8 mouse cellular contexts compared by ENCODE assay signal in the genomic region with DNA sequence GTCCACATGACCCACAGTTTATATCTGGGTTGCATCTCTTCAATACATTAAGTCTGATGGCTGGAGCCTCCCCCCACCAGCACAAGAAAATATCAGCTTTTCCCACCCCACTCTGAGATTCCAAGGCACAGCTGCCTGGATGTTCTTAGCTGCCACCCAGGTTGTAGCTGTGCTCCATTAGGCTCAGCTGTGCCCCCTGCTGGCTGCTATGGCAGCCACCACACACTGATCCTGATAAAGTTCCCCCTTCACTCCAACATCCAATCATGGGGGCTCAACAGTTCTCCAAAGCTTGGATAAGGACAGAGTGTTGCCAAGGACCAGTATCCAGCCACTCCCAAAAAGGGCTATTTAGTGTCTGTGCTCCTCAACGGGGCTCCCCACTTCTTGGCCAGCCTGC. TPM values are rescaled to one million over a fixed set of nuclear protein-coding genes. Genes with fewer than 3 reads are reported as not detected.
A peak's percentile ranks its signal among the peaks of the same experiment; 100 is the strongest.
DNase-seq lines count a peak whose midpoint lies in the region; ATAC-seq and TF ChIP-seq lines count a peak whose summit lies in the region.

No protein-coding gene starts in this region.

- H3K4me1 ChIP-seq in thymus, adult 2 months (replicated peaks; ENCODE audit: control insufficient read depth, insufficient read depth, low read length), result no peaks in the 10 kb centered on the region
- no peaks in the 10 kb centered on the region for H3K4me1 ChIP-seq in stomach, embryonic 14.5 days (ENCODE audit: control insufficient read depth, insufficient read depth, low read length)

- H3K27me3 ChIP-seq in thymus, adult 2 months (ENCODE audit: control insufficient read depth, insufficient read depth, low read length), result no peaks in the 10 kb centered on the region
- H3K27me3 ChIP-seq in stomach, embryonic 14.5 days (ENCODE audit: control insufficient read depth, insufficient read depth, low read length), result no peaks in the 10 kb centered on the region

- DNase-seq in heart, postnatal 36 days, result peak; percentile 10 to 26
- no peak for DNase-seq in heart, adult 9 months (ENCODE audit: low spot score in 2 of 2)
- peak; percentile 13 for DNase-seq in thymus, adult 2 months
- DNase-seq in thymus, adult 18-20 months, result no peak
- DNase-seq in c-Kit-positive CD71-positive TER-119-positive erythroid progenitor cells, embryonic 14.5 days (ENCODE audit: low spot score), result peak; percentile 7
- DNase-seq in kidney, postnatal 25 days, result peak; percentile 62 to 71
- DNase-seq in layer of hippocampus, adult 8-10 months (ENCODE audit: low spot score in 2 of 2), result no peak

- no peaks in the 10 kb centered on the region for H3K36me3 ChIP-seq in thymus, adult 2 months (ENCODE audit: control insufficient read depth, insufficient read depth, low read length)
- H3K36me3 ChIP-seq in stomach, embryonic 14.5 days (ENCODE audit: control insufficient read depth, insufficient read depth, low read length), result no peaks in the 10 kb centered on the region

- ATAC-seq in stomach, embryonic 14.5 days (ENCODE audit: insufficient number of reproducible peaks, insufficient read depth, low FRiP score, low read depth), result peak; percentile 28; the same call in 1 of the 2 replicates

- no peak overlapping the region for H3K9ac ChIP-seq in stomach, embryonic 14.5 days (replicated peaks; ENCODE audit: low read depth, low read length)

- no peak for TF ChIP-seq POLR2A in thymus, adult 2 months (IDR thresholded peaks at IDR 0.05; ENCODE audit: control insufficient read depth, extremely low read depth, insufficient read depth, low read length, poor library complexity)

- intact Hi-C loops in heart, postnatal 36 days (cut with DNase I), result loop anchor here (2.0 kb wide), 1 partner anchor 106 kb away; no protein-coding TSS in a partner anchor

- H3K9me3 ChIP-seq in stomach, embryonic 14.5 days (ENCODE audit: control insufficient read depth, low read depth, low read length), result no peaks in the 10 kb centered on the region

- no peak overlapping the region for H3K4me2 ChIP-seq in stomach, embryonic 14.5 days (replicated peaks; ENCODE audit: low read depth, low read length)

- 75% methylated on average over 1 of the region's 1 CpGs for WGBS in thymus, adult 2 months
- 63% methylated on average over 1 of the region's 1 CpGs for WGBS in stomach, embryonic 14.5 days

- TF ChIP-seq CTCF in thymus, adult 2 months (IDR thresholded peaks at IDR 0.05; ENCODE audit: borderline replicate concordance, control insufficient read depth, extremely low read depth, insufficient read depth, low read length, poor library complexity), result peak; percentile 67; the same call in 1 of the 2 replicates

- H3K27ac ChIP-seq in thymus, adult 2 months (ENCODE audit: control insufficient read depth, insufficient read depth, low read length), result no peak overlapping the region
- H3K27ac ChIP-seq in stomach, embryonic 14.5 days (ENCODE audit: low read length), result no peak overlapping the region

- no peak overlapping the region for H3K4me3 ChIP-seq in thymus, adult 2 months (ENCODE audit: control insufficient read depth, insufficient read depth, low read length)
- H3K4me3 ChIP-seq in stomach, embryonic 14.5 days (ENCODE audit: low read depth, low read length), result no peak overlapping the region

RNA-seq across cellular contexts. Expression of a gene that starts 48.3 kb away (rescaled TPM):
- 1 to 10 TPM in 1 of 2 experiments, under 1 TPM in 1; 0.95 to 1.3 TPM for total RNA-seq in heart, postnatal 36 days (2021)
- 0.41 and 0.51 TPM in 2 replicates for polyA plus RNA-seq in thymus, adult 2 months (2012; rRNA removed)
- 0.21 and 0.27 TPM in 2 replicates for polyA plus RNA-seq in stomach, embryonic 14.5 days (2014; fragmentation: Nextera tagmentation; extraction: Ambion mirVana)
- 100 to 1,000 TPM; 120 to 146 (median 132) TPM for total RNA-seq in layer of hippocampus, adult 8-10 months (2022)

Comparison
In these comparisons a context has a peak if more than half of its experiments do, and no peak if none do; other contexts are left out.
1. DNase-seq: peak in heart, postnatal 36 days (2 of 2), thymus, adult 2 months (single experiment), c-Kit-positive CD71-positive TER-119-positive erythroid progenitor cells, embryonic 14.5 days (single experiment) and kidney, postnatal 25 days (2 of 2); none in heart, adult 9 months (0 of 2), thymus, adult 18-20 months (0 of 2) and layer of hippocampus, adult 8-10 months (0 of 2).
2. RNA of a gene that starts 48.3 kb away (total RNA-seq): 120 to 146 TPM in layer of hippocampus, adult 8-10 months; 0.95 to 1.3 TPM in heart, postnatal 36 days; every median in the first group is over 10 times any median in the second.